Mouse (Mus musculus) embryonic fibroblast, embryonic 13.5 days (primary cell): Measurements from ENCODE around the gene Maf.

Source experiments
- CTCF ChIP-seq: IDR thresholded peaks from 2 replicates; pipeline ENCODE4 v1.5.1; 2011; ENCODE audit warnings: mild to moderate bottlenecking, control low read depth, low read length, moderate library complexity, borderline replicate concordance; ENCODE audit not compliant: insufficient read depth
- POLR2A ChIP-seq: IDR thresholded peaks from 2 replicates; pipeline ENCODE4 v1.6.1; 2011; ENCODE audit warnings: low read depth, mild to moderate bottlenecking, control low read depth, low read length, moderate library complexity

- TF ChIP-seq CTCF (no peak), POLR2A (no peak)
Measured at GRCm38 (mm10) chr8:115741964-115742363, 34.4 kb upstream of the Maf start.
